Mouse (Mus musculus): ENCODE results near the gene Parp16. TPM values are rescaled to one million over a fixed set of nuclear protein-coding genes. Genes with fewer than 3 reads are reported as not detected.
A peak's percentile ranks its signal among the peaks of the same experiment; 100 is the strongest.
"Not testable (repeated sequence)": the region's sequence is repeated elsewhere in the genome, so short reads cannot be mapped to it uniquely, and the experiment has no call there.

Parp16 gene
- total RNA-seq, 1 experiment from 2014 or later, result 26.9 TPM

GRCm38 (mm10) chr9:65178336-65179213, 16.6 kb upstream of the Parp16 start:
- DNase-seq, result no peak

DNA sequence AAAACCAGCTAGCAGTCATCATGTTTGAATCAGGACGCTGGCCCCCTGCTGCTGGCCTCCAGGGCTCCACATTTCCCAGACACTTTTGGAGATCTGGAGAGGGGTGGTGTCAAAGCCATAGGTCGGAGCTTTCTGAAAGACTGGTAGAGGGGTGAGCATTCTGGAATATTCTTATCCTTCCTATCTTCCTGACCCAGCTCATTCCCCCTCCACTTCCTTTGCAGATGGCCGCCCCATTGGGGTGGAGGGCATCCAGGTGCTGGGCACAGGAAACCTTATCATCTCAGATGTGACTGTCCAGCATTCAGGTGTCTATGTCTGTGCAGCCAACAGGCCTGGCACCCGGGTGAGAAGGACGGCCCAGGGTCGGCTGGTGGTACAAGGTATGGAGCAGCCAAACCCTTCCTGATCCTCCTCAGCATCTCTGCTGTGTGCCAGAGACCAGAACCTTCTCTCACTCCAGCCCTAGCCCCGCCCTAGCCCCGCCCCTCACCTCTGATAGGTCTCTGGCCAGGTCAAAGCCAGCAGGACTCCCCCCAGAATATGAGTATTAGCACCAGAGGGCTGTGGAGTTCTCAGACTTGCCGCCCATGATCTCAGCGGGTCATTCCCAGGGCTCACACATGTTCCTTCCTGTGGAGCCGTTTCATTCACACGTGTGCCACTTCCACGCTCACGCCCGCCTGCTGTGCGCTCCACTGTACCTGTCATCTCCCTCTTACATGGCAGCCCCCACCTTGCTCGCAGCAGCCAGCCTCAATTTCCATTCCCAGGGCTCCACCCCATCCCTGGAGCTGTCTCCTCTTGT, 15.1 kb upstream of the Parp16 start:
- DNase-seq, result no peak

- peak; percentile 77 for DNase-seq
Observed at GRCm38 (mm10) chr9:65188599-65188998, 6.6 kb upstream of the Parp16 start.

DNA sequence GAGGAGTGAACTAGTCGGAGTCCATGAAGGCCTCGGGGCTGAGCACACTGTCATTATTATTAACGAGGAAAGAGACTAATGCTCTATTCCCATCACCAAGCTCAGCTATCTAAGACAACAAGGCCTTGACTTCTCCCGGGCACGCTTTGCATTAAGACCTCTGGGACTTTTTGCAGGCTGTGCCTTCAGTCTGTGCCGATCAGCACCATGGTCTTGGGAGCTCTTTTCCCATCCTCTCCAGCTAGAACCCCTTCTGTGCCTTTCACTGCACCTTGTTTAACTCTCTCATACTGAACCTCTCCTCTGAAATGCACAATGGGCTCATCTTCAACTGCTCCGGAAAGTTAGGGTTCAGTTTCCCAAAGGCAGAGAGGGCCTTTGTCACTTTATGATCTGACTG, 4.8 kb upstream of the Parp16 start:
- no peak for DNase-seq

- no peak for DNase-seq
Observed at GRCm38 (mm10) chr9:65191389-65191754, 3.8 kb upstream of the Parp16 start.

DNA sequence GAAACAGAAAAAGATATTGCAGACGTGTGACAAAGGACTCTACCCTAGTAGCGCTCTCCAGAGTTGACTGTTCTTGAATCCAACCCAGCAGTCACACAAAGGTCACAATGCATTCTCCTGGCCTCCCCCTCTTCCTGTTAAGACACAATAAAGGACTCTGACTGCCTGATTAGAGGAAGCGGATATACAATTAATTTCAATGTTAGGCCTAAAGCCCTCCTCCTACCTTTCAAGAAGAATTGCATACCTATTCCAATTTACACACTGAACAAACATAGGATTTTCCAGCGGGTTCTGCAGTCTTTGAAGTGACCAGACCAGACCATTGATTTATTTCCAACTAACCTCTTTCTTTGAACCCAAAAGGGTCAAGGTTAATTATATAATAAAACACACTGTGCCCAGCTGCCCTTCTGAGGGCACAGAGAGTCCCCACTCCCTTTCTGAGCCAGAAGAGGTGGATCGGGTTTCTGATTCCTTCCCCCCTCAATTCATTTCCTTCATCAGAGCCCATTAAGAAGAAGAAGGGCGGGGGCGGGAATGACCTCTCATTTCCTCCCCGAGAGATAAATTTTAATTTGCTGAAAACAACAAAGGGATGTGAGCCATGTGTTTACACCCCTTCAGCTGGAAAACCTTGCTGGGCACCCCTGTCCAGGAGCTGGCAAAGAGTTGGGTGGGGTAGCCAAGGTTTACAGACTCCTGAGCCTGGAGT, 3.2 kb upstream of the Parp16 start:
- no peak for DNase-seq

DNA sequence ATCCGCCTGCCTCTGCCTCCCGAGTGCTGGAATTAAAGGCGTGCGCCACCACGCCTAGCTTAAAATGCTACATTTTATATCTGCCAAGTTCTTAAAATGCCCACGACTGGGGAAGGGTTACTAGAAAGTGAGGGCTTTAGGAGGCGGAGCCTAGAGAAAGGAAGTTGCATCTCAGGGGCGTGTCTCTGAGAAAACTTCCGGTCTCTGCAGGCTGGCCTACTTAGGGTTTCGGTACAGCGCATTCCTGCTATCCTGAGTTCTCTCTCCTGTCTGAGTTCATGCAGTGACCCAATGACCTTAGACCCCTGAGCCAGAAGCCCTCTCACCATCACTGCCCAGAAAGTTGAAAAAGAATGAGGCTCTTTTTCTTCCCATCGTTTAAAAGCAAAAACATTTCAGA, 1.9 kb upstream of the Parp16 start:
- DNase-seq, result no peak

DNA sequence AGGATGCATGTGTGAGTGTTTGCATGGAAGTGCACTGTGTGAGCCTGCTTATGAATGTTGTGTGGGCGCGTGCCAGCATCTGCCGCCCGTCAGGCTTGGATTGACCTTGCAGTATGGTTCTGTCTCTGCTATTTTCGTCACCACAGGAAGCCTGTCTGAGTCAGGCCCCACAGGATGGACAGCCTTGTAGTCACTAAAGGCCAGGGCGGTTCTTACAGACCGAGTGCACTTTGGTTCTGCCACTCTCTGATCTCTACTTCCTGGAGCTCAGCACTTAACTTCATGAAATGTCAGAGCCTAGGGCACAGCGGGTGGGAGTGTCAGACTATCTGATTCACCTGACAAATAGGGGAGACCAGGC, 448 bp downstream of the Parp16 start:
- peak; percentile 73 for DNase-seq

DNA sequence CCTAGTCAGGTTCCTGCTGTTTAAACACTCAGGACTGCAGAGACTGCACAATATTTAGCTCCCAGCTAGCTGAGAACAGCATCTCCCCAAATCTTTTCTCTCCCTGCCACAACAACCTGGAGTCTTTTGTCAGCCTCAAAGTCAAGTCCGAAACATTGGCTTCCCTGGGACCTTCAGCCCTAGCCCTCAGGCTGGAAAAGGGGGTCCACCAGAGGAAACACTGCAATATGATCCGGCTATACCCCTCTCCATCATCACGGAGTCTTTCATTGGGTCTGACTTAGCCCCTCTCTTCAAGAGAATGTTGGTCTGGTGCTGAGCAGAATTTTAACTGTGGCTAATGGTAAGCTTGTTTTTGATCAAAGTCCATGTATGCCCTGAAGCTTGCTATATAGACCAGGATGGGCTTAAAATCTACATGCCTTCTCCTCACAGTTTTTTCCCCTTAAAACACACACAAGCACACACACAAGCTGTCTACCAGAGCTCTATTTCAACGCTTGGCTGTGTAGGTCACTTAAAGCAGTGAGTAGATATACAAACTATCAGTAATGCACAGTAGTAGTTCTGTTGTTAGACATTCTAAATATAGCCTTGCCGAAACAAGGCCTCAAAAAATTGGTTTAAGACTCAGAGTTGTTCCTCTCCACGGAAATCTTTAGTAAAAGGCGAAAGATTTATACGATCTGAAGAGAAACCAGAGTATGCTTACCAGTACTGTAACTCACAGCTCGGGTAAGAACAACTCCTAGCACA, 1.0 kb downstream of the Parp16 start:
- DNase-seq, result no peak

GRCm38 (mm10) chr9:65196738-65197569, 1.8 kb downstream of the Parp16 start:
- DNase-seq, result peak; percentile 96

DNA sequence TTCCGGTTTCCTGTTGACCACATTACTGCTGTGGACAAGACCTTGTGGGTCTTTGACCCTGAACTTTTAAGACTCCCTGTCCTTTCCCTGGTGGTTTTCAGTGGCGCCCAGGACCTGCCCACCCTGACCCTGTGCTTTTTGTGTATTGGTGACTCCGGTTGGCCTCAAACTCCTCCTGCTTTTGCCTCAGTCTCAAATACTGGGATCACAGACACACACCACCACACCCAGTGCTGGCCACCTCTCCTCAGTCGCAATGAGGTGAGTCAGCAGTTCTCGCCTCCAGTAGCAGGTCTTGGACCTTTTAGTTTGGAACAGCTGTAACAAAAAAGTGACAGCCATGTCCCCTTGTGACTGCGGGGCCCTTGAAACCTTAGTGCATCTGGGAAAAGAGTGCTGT, 2.7 kb downstream of the Parp16 start:
- DNase-seq, result peak; percentile 46

DNA sequence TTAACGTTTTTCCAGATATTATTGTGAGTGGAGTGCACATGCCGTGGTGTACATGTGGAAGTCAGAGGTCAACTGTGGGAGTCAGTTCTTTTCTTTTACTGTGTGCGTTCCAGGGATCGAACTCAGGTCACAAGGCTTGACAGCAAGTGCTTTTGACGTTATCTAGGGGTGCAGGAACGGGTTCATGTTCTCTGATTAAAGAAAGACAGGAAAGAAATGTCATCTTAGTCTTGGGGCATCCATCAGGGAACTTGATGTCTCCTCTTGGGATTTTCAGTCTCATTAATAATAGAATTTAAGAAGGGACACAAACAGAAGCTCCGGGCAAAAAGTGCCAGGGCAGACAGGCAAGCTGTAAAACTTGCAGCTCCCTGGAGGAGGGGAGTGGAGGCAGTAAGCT, 4.6 kb downstream of the Parp16 start:
- DNase-seq, result no peak

GRCm38 (mm10) chr9:65200606-65201005, 5.5 kb downstream of the Parp16 start:
- peak; percentile 42 for DNase-seq

GRCm38 (mm10) chr9:65201021-65201380, 5.8 kb downstream of the Parp16 start:
- DNase-seq, result no peak

DNA sequence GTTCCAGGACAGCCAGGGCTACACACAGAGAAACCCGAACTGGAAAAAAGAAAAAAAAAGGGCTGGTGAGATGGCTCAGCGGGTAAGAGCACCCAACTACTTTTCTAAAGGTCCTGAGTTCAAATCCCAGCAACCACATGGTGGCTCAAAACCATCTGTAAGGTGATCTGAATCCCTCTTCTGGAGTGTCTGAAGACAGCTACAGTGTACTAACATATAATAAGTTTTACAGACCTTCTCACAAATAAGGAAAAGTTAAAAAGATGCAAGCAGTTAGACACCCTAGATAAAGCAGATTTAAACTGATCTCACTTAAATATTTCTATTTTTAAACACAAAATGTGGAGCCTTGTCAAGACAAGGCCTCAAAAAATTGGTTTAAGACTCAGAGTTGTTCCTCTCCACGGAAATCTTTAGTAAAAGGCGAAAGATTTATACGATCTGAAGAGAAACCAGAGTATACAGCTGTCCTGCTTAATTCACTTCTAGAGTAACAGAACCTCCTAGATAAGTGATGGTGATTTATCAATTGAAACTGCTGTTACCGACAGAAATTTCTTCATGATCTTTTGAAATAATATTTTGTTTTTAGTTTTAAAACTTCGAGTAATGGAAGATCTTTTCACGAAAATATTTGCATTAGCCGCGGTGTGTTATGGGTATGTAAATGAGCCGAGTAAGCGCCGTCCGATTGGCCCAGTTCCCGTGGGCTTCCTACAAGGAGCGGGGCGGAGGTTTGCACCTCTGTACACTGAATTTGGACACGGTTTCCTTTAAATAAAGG, 6.4 kb downstream of the Parp16 start:
- DNase-seq, result peak; percentile 86

GRCm38 (mm10) chr9:65202165-65202754, 7.1 kb downstream of the Parp16 start:
- DNase-seq, result no peak

DNA sequence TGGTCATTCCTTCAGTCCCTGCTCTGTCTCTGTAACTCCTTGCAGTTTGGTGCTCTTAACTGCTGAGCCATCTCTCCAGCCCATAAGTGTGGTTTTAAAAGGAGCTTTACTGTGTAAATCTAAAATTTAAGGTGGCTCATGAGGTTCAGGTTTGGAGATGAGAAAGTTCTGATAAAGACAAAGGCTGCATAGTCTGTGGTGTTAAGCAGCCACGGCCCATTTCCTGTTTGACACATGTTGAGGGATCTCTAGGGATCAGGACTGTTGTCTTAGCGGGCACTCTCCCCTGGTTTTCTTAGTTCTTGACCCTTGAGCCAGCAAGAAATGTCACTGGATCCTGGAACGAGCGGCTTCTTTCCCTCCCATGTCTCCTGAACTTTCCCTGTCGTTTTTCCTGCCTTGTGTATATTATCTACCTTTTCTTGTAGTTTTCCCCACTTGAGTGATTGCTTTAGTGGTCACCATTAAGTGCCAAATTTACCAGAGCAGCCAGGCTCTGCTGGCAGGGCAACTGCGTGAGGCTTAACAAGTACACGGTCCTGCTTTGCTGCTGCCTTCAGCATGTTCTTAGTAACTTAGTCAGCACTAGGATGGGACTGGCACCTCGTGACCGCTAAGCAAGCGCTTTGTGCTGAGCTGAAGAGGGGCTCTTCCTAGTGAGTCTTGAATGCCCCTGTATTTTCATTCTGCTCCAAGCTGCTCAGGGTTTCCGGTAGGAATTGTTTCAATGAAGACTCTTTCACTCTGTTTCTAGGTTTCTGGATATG, 10.1 kb downstream of the Parp16 start:
- no peak for DNase-seq

DNA sequence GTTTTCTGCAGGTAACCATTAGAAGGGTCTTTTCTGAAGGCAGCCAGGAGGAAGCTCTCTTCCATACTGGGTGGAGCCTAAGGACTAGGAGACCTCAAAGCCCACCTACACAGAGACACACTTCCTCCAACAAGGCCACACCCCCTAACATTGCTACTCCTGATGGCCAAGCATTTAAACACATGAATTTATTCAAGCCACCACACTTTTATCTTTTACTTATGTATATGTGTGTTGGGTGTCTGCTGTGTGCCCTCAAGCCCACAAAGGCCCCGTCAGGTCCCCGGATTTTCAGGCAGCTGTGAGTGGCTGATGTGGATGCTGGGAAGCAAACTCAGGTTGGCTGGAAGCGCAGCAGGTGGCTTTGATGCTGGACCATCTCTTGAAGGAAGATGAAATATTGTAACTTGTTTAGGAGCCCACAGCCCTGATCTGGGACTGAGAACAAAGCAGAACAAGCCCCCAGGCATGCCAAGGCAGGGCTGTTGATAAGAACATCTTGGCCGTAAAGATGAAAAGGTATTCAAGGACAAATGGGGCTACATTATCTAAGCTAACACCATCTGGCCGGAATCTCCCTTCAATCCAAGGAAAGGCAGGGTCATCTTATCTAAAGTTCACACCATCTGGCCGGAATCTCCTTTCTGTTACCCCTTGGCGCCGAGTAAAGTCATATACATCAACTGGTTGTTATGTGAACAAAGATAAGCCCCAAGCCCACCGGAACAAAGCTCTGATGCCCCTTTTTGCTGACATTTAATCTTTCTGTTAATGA, 12.1 kb downstream of the Parp16 start:
- DNase-seq, result not testable (repeated sequence)

All from adrenal gland, postnatal 25 days (tissue).